Mouse (Mus musculus): ENCODE data around the gene Prx. TPM values are rescaled to one million over a fixed set of nuclear protein-coding genes. Genes with fewer than 3 reads are reported as not detected.
A peak's percentile ranks its signal among the peaks of the same experiment; 100 is the strongest.

The Prx gene
- polyA plus RNA-seq, 1 experiment from 2014 or later = 1.3 TPM

- H3K36me3 ChIP-seq (ENCODE audit: control insufficient read depth, insufficient read depth, low read length) = peaks cover 4% of the 10 kb centered on the region; the same call in 1 of the 2 replicates
- H3K27me3 ChIP-seq (ENCODE audit: control insufficient read depth, insufficient read depth, low read length) = no peaks in the 10 kb centered on the region
- 93% methylated on average over 11 of the region's 11 CpGs for whole genome bisulfite sequencing
- H3K4me3 ChIP-seq (ENCODE audit: low read depth, low read length) = no peak overlapping the region
- H3K9me3 ChIP-seq (ENCODE audit: control insufficient read depth, low read length) = no peaks in the 10 kb centered on the region
- H3K9ac ChIP-seq (ENCODE audit: low read length) = no peak overlapping the region
- H3K4me1 ChIP-seq (replicated peaks; ENCODE audit: control insufficient read depth, insufficient read depth, low read length) = no peaks in the 10 kb centered on the region
- DNase-seq (ENCODE audit: low spot score) = no peak
- H3K27ac ChIP-seq (ENCODE audit: low read depth, low read length) = no peak overlapping the region
- ATAC-seq (replicated peaks; ENCODE audit: low FRiP score) = no peak
- H3K4me2 ChIP-seq (ENCODE audit: low read depth, low read length, severe bottlenecking) = no peak overlapping the region
Observed at GRCm38 (mm10) chr7:27471390-27472120, 27.6 kb upstream of the Prx start.

DNA sequence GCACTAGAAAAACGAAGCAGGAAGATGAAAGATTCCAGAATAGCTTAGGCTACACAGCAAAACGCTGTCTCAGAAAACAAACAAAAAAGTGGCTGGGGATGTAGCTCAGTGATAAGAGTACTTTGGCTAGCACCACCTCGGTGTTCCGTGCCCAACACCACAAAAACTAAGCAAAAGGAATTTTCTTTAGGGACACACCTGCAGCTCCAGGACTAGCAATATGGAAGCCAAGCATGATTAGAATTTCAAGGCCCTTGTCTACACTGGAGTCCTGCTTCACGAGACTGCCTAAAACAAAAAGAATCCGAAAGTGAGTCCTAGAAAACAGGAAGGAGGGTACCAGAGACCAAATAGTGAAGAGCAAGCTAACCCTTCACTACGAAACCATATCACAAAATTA, 26.5 kb upstream of the Prx start:
- Histone ChIP-seq H3K9ac (ENCODE audit: low read length) (0 out of 2 replicates have a peak overlapping the region, but pooled peaks have one; percentile 1), H3K9me3 (ENCODE audit: control insufficient read depth, low read length) (no peaks in the 10 kb centered on the region), H3K4me3 (ENCODE audit: low read depth, low read length) (peak overlapping the region; percentile 76; the same call in 1 of the 2 replicates), H3K4me1 (replicated peaks; ENCODE audit: control insufficient read depth, insufficient read depth, low read length) (no peaks in the 10 kb centered on the region), H3K4me2 (ENCODE audit: low read depth, low read length, severe bottlenecking) (peak overlapping the region; percentile 35; the same call in 1 of the 2 replicates), H3K36me3 (ENCODE audit: control insufficient read depth, insufficient read depth, low read length) (peaks cover 9% of the 10 kb centered on the region; the same call in 1 of the 2 replicates), H3K27me3 (ENCODE audit: control insufficient read depth, insufficient read depth, low read length) (no peaks in the 10 kb centered on the region), H3K27ac (ENCODE audit: low read depth, low read length) (no peak overlapping the region)
- DNase-seq (ENCODE audit: low spot score) (no peak), ATAC-seq (replicated peaks; ENCODE audit: low FRiP score) (no peak)
- 44% methylated on average over 7 of the region's 7 CpGs for WGBS

GRCm38 (mm10) chr7:27473156-27473834, 25.8 kb upstream of the Prx start, which contains the start of gene Sertad3:
Gene Sertad3, plus strand, starts transcription at chr7:27473768.
- peak within 1 kb of the TSS; percentile 70 for H3K4me2 ChIP-seq (ENCODE audit: low read depth, low read length, severe bottlenecking)
- peak; percentile 94 for ATAC-seq (replicated peaks; ENCODE audit: low FRiP score)
- peaks cover 9% of the 10 kb centered on the region; the same call in 1 of the 2 replicates for H3K36me3 ChIP-seq (ENCODE audit: control insufficient read depth, insufficient read depth, low read length)
- H3K4me1 ChIP-seq (replicated peaks; ENCODE audit: control insufficient read depth, insufficient read depth, low read length) = no peaks in the 10 kb centered on the region
- WGBS = under 1% methylated on average over 36 of the region's 36 CpGs
- H3K27ac ChIP-seq (ENCODE audit: low read depth, low read length) = peak within 1 kb of the TSS; percentile 84
- peak within 1 kb of the TSS; percentile 69 for H3K9ac ChIP-seq (ENCODE audit: low read length)
- no peaks in the 10 kb centered on the region for H3K27me3 ChIP-seq (ENCODE audit: control insufficient read depth, insufficient read depth, low read length)
- peak; percentile 99 for DNase-seq (ENCODE audit: low spot score)
- no peaks in the 10 kb centered on the region for H3K9me3 ChIP-seq (ENCODE audit: control insufficient read depth, low read length)
- peak within 1 kb of the TSS; percentile 76 for H3K4me3 ChIP-seq (ENCODE audit: low read depth, low read length)

- Histone ChIP-seq H3K9me3 (ENCODE audit: control insufficient read depth, low read length) (no peaks in the 10 kb centered on the region), H3K9ac (ENCODE audit: low read length) (peak overlapping the region; percentile 69), H3K36me3 (ENCODE audit: control insufficient read depth, insufficient read depth, low read length) (peaks cover 9% of the 10 kb centered on the region; the same call in 1 of the 2 replicates), H3K27me3 (ENCODE audit: control insufficient read depth, insufficient read depth, low read length) (no peaks in the 10 kb centered on the region), H3K4me1 (replicated peaks; ENCODE audit: control insufficient read depth, insufficient read depth, low read length) (no peaks in the 10 kb centered on the region), H3K4me2 (ENCODE audit: low read depth, low read length, severe bottlenecking) (peak overlapping the region; percentile 70), H3K27ac (ENCODE audit: low read depth, low read length) (peak overlapping the region; percentile 84), H3K4me3 (ENCODE audit: low read depth, low read length) (peak overlapping the region; percentile 76)
- ATAC-seq (replicated peaks; ENCODE audit: low FRiP score) (no peak), DNase-seq (ENCODE audit: low spot score) (no peak)
- under 1% methylated on average over 34 of the region's 34 CpGs for whole genome bisulfite sequencing
Observed at GRCm38 (mm10) chr7:27473835-27474489, 25.2 kb upstream of the Prx start.

DNA sequence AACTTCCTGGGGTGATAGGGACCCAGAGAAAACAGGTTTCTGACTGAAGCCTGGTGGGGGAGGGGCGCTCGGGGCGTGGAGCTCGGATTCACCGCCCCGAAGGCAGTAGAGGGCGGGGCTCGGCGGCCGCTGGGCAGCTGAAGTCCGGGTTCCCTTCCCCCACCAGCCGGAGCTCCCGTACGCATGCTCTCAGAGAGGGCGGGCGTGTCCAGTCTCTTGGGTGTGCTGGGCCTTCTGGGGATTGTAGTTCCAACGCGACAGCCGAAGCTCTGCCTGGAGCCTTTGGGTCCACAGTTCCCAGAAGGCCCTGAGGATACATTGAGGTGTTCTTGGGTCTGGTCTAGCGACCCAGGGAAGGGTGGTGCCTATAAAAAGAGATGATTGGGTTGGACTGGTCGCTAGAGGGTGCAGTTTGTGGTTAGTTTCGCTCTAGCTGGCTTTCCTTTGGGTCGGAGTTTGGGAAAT, 24.6 kb upstream of the Prx start:
- peak; percentile 93 for ATAC-seq (replicated peaks; ENCODE audit: low FRiP score)
- H3K4me2 ChIP-seq (ENCODE audit: low read depth, low read length, severe bottlenecking) = peak overlapping the region; percentile 70
- peak overlapping the region; percentile 69 for H3K9ac ChIP-seq (ENCODE audit: low read length)
- H3K9me3 ChIP-seq (ENCODE audit: control insufficient read depth, low read length) = no peaks in the 10 kb centered on the region
- peak; percentile 98 for DNase-seq (ENCODE audit: low spot score)
- H3K36me3 ChIP-seq (ENCODE audit: control insufficient read depth, insufficient read depth, low read length) = peaks cover 9% of the 10 kb centered on the region; the same call in 1 of the 2 replicates
- WGBS = under 1% methylated on average over 18 of the region's 23 CpGs
- no peaks in the 10 kb centered on the region for H3K4me1 ChIP-seq (replicated peaks; ENCODE audit: control insufficient read depth, insufficient read depth, low read length)
- peak overlapping the region; percentile 84; the same call in 1 of the 2 replicates for H3K27ac ChIP-seq (ENCODE audit: low read depth, low read length)
- H3K4me3 ChIP-seq (ENCODE audit: low read depth, low read length) = peak overlapping the region; percentile 76
- no peaks in the 10 kb centered on the region for H3K27me3 ChIP-seq (ENCODE audit: control insufficient read depth, insufficient read depth, low read length)

DNA sequence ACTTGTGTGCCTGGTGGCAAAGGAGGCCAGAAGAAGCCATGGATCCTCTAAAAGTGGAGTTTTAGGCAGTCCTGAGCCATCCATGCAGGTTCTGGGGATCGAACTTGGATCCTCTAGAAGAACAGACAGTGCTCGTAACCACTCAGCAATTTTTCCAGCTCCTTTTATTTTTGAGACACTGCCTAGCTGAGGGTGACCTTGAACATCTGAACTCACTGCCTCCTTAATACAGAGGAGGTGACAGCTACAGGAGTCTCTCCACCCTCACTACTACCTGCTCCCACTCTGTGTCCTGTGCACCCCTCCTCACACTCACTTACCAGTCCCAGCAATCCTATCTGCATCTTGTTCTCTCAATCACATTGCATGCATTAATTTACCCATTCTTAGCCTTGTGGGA, 23.5 kb upstream of the Prx start:
- Histone ChIP-seq H3K4me3 (ENCODE audit: low read depth, low read length) (no peak overlapping the region), H3K4me1 (replicated peaks; ENCODE audit: control insufficient read depth, insufficient read depth, low read length) (no peaks in the 10 kb centered on the region), H3K27me3 (ENCODE audit: control insufficient read depth, insufficient read depth, low read length) (no peaks in the 10 kb centered on the region), H3K36me3 (ENCODE audit: control insufficient read depth, insufficient read depth, low read length) (peaks cover 9% of the 10 kb centered on the region; the same call in 1 of the 2 replicates), H3K9me3 (ENCODE audit: control insufficient read depth, low read length) (no peaks in the 10 kb centered on the region), H3K4me2 (ENCODE audit: low read depth, low read length, severe bottlenecking) (no peak overlapping the region), H3K9ac (ENCODE audit: low read length) (no peak overlapping the region), H3K27ac (ENCODE audit: low read depth, low read length) (no peak overlapping the region)
- ATAC-seq (replicated peaks; ENCODE audit: low FRiP score) (no peak), DNase-seq (ENCODE audit: low spot score) (no peak)
- 95% methylated on average over 2 of the region's 2 CpGs for WGBS

- Histone ChIP-seq H3K4me3 (ENCODE audit: low read depth, low read length) (no peak overlapping the region), H3K9me3 (ENCODE audit: control insufficient read depth, low read length) (no peaks in the 10 kb centered on the region), H3K4me2 (ENCODE audit: low read depth, low read length, severe bottlenecking) (no peak overlapping the region), H3K4me1 (replicated peaks; ENCODE audit: control insufficient read depth, insufficient read depth, low read length) (no peaks in the 10 kb centered on the region), H3K27me3 (ENCODE audit: control insufficient read depth, insufficient read depth, low read length) (no peaks in the 10 kb centered on the region), H3K9ac (ENCODE audit: low read length) (no peak overlapping the region), H3K27ac (ENCODE audit: low read depth, low read length) (no peak overlapping the region), H3K36me3 (ENCODE audit: control insufficient read depth, insufficient read depth, low read length) (peaks cover 9% of the 10 kb centered on the region; the same call in 1 of the 2 replicates)
- WGBS = 94% methylated on average over 14 of the region's 14 CpGs
- ATAC-seq (replicated peaks; ENCODE audit: low FRiP score) = no peak
- no peak for DNase-seq (ENCODE audit: low spot score)
Observed at GRCm38 (mm10) chr7:27476098-27476635, 23.0 kb upstream of the Prx start.

DNA sequence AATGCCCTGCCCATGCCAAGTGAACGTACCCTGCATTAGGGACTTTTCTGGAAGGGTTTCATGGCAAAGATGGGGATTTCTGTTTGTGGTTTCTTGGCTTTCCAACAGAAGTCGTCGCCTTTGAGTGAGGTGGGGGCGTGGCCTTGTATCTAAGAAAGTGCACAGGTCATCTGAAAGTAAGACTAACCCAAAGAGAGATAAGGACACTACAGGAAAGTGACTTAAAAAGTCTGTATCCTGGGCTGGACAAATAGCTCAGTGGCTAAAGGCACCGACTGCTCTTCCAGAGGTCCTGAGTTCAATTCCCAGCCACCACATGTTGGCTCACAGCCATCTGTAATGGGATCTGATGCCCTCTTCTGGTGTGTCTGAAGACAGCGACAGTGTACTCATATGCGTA, 20.6 kb upstream of the Prx start:
- no peak overlapping the region for H3K4me3 ChIP-seq (ENCODE audit: low read depth, low read length)
- H3K9ac ChIP-seq (ENCODE audit: low read length) = no peak overlapping the region
- H3K27ac ChIP-seq (ENCODE audit: low read depth, low read length) = no peak overlapping the region
- H3K4me2 ChIP-seq (ENCODE audit: low read depth, low read length, severe bottlenecking) = no peak overlapping the region
- WGBS = 84% methylated on average over 7 of the region's 7 CpGs
- peaks cover 9% of the 10 kb centered on the region; the same call in 1 of the 2 replicates for H3K36me3 ChIP-seq (ENCODE audit: control insufficient read depth, insufficient read depth, low read length)
- ATAC-seq (replicated peaks; ENCODE audit: low FRiP score) (no peak), DNase-seq (ENCODE audit: low spot score) (peak; percentile 31)
- no peaks in the 10 kb centered on the region for H3K9me3 ChIP-seq (ENCODE audit: control insufficient read depth, low read length)
- H3K4me1 ChIP-seq (replicated peaks; ENCODE audit: control insufficient read depth, insufficient read depth, low read length) = peaks cover 5% of the 10 kb centered on the region; the same call in 1 of the 2 replicates
- H3K27me3 ChIP-seq (ENCODE audit: control insufficient read depth, insufficient read depth, low read length) = no peaks in the 10 kb centered on the region
